Mouse (Mus musculus) kidney, adult 2 months (tissue): ENCODE results near the gene Scaf1. TPM values are rescaled to one million over a fixed set of nuclear protein-coding genes. Genes with fewer than 3 reads are reported as not detected.

Experiments
- DNase-seq: peaks from one replicate; pipeline ENCODE4 v3.0.0; 2021
- H3K27ac ChIP-seq: fragments of 200-500 bp; 2 replicates; pipeline ENCODE4 v1.5.1; 2012; ENCODE audit warnings: low read depth, low read length, control low read depth, inconsistent platforms; ENCODE audit not compliant: insufficient read depth
- H3K27me3 ChIP-seq: fragments of 200-500 bp; replicated peaks from 2 replicates; pipeline ENCODE4 v1.6.1; 2012; ENCODE audit warnings: mild to moderate bottlenecking, moderate library complexity, low read length, inconsistent platforms; ENCODE audit not compliant: control insufficient read depth, insufficient read depth
- H3K36me3 ChIP-seq: fragments of 200-500 bp; 2 replicates; pipeline ENCODE4 v1.6.1; 2012; ENCODE audit warnings: mild to moderate bottlenecking, moderate library complexity, low read length, inconsistent platforms; ENCODE audit not compliant: control insufficient read depth, insufficient read depth
- H3K4me1 ChIP-seq: fragments of 200-500 bp; 2 replicates; pipeline ENCODE4 v1.6.1; 2011; ENCODE audit warnings: low read length; ENCODE audit not compliant: control insufficient read depth, insufficient read depth
- H3K4me3 ChIP-seq: fragments of 200-500 bp; 2 replicates; pipeline ENCODE4 v1.5.1; 2011; ENCODE audit warnings: mild to moderate bottlenecking, low read depth, low read length, control low read depth; ENCODE audit not compliant: insufficient read depth
- CTCF ChIP-seq: fragments of 200-500 bp; conservative IDR thresholded peaks from 2 replicates; pipeline ENCODE4 v1.5.1; 2011; ENCODE audit warnings: low read depth, mild to moderate bottlenecking, control low read depth, low read length, moderate library complexity, mixed read lengths; ENCODE audit not compliant: insufficient read depth, insufficient read length
- POLR2A ChIP-seq: fragments of 200-500 bp; IDR thresholded peaks from one replicate; pipeline ENCODE4 v1.6.1; 2011; ENCODE audit warnings: low read depth, low read length, control low read depth
- WGBS: fragments of 180-500 bp; shearing (Covaris S2); methylation state at CpG from one replicate; pipeline ENCODE4 v1.1.7; 2018; 5-methylcytosine and 5-hydroxymethylcytosine counted together
- polyA plus RNA-seq: library from polyadenylated mRNA; depleted of rRNA; stranded (reverse); fragments of >200 nt; gene quantifications from 2 replicates; pipeline ENCODE4 v1.2.3, GENCODE M21; 2012

Scaf1 gene
- polyA plus RNA-seq, 1 experiment, result 38.8 TPM

GRCm38 (mm10) chr7:45005321-45005992 is 10.7 kb downstream of the Scaf1 start:
- Histone ChIP-seq H3K4me1 (no peaks in the 10 kb centered on the region), H3K36me3 (peaks cover 4% of the 10 kb centered on the region), H3K27me3 (no peaks in the 10 kb centered on the region), H3K4me3 (no peak overlapping the region), H3K27ac (no peak overlapping the region)
- DNase-seq, result no peak
- TF ChIP-seq CTCF (no peak), POLR2A (no peak)
- WGBS, result 86% methylated on average over 6 of the region's 6 CpGs

GRCm38 (mm10) chr7:45004546-45004945 is 11.6 kb downstream of the Scaf1 start:
- TF ChIP-seq POLR2A (no peak), CTCF (no peak)
- peaks cover 2% of the 10 kb centered on the region; the same call in 1 of the 2 replicates for H3K4me1 ChIP-seq
- no peak overlapping the region for H3K4me3 ChIP-seq
- peaks cover 4% of the 10 kb centered on the region for H3K36me3 ChIP-seq
- WGBS, result 64% methylated on average over 3 of the region's 3 CpGs
- H3K27me3 ChIP-seq, result no peaks in the 10 kb centered on the region
- no peak for DNase-seq
- H3K27ac ChIP-seq, result no peak overlapping the region

- peaks cover 4% of the 10 kb centered on the region for H3K36me3 ChIP-seq
- no peak overlapping the region for H3K4me3 ChIP-seq
- TF ChIP-seq CTCF, result no peak
- DNase-seq, result no peak
- WGBS, result 81% methylated on average over 7 of the region's 7 CpGs
- peaks cover 6% of the 10 kb centered on the region; the same call in 1 of the 2 replicates for H3K4me1 ChIP-seq
- H3K27ac ChIP-seq, result no peak overlapping the region
- H3K27me3 ChIP-seq, result no peaks in the 10 kb centered on the region
Observed at GRCm38 (mm10) chr7:45002440-45002839, 13.7 kb downstream of the Scaf1 start.

- peak; percentile 24 for DNase-seq
- no peak overlapping the region for H3K27ac ChIP-seq
- TF ChIP-seq POLR2A, result no peak
- TF ChIP-seq CTCF, result no peak
- H3K4me1 ChIP-seq, result peaks cover 11% of the 10 kb centered on the region; the same call in 1 of the 2 replicates
- no peak overlapping the region for H3K4me3 ChIP-seq
- WGBS, result 60% methylated on average over 21 of the region's 21 CpGs
- H3K27me3 ChIP-seq, result no peaks in the 10 kb centered on the region
- peaks cover 2% of the 10 kb centered on the region; the same call in 1 of the 2 replicates for H3K36me3 ChIP-seq
Observed at GRCm38 (mm10) chr7:45000539-45001114, 15.5 kb downstream of the Scaf1 start.

- no peak overlapping the region for H3K4me3 ChIP-seq
- peaks cover 2% of the 10 kb centered on the region; the same call in 1 of the 2 replicates for H3K36me3 ChIP-seq
- no peak overlapping the region for H3K27ac ChIP-seq
- no peak for TF ChIP-seq CTCF
- peak; percentile 56 for DNase-seq
- peaks cover 11% of the 10 kb centered on the region; the same call in 1 of the 2 replicates for H3K4me1 ChIP-seq
- WGBS, result 33% methylated on average over 11 of the region's 11 CpGs
- H3K27me3 ChIP-seq, result no peaks in the 10 kb centered on the region
Observed at GRCm38 (mm10) chr7:44999753-45000152, 16.4 kb downstream of the Scaf1 start.

GRCm38 (mm10) chr7:44998501-44998955 is 17.6 kb downstream of the Scaf1 start, which contains the start of gene Bcl2l12:
Gene Bcl2l12, minus strand, starts transcription at chr7:44998712.
- no peaks in the 10 kb centered on the region for H3K27me3 ChIP-seq
- WGBS, result under 1% methylated on average over 18 of the region's 18 CpGs
- DNase-seq, result peak; percentile 90
- peaks cover 11% of the 10 kb centered on the region; the same call in 1 of the 2 replicates for H3K4me1 ChIP-seq
- peak within 1 kb of the TSS; percentile 93 for H3K4me3 ChIP-seq
- TF ChIP-seq CTCF (no peak), POLR2A (no peak)
- H3K27ac ChIP-seq, result peak within 1 kb of the TSS; percentile 85
- H3K36me3 ChIP-seq, result peaks cover 2% of the 10 kb centered on the region; the same call in 1 of the 2 replicates

- 1% methylated on average over 15 of the region's 15 CpGs for WGBS
- no peak for TF ChIP-seq POLR2A
- no peak for TF ChIP-seq CTCF
- H3K4me3 ChIP-seq, result peak overlapping the region; percentile 93
- H3K36me3 ChIP-seq, result peaks cover 2% of the 10 kb centered on the region; the same call in 1 of the 2 replicates
- peak overlapping the region; percentile 85 for H3K27ac ChIP-seq
- H3K27me3 ChIP-seq, result no peaks in the 10 kb centered on the region
- H3K4me1 ChIP-seq, result peaks cover 11% of the 10 kb centered on the region; the same call in 1 of the 2 replicates
- DNase-seq, result no peak
Observed at GRCm38 (mm10) chr7:44997940-44998428, 18.2 kb downstream of the Scaf1 start.
